Mouse (Mus musculus): ENCODE data around the gene Cryaa. TPM values are rescaled to one million over a fixed set of nuclear protein-coding genes. Genes with fewer than 3 reads are reported as not detected.

The Cryaa gene
- total RNA-seq, 2 experiments from 2014 or later, result 0.55 TPM; not detected in 1

DNA sequence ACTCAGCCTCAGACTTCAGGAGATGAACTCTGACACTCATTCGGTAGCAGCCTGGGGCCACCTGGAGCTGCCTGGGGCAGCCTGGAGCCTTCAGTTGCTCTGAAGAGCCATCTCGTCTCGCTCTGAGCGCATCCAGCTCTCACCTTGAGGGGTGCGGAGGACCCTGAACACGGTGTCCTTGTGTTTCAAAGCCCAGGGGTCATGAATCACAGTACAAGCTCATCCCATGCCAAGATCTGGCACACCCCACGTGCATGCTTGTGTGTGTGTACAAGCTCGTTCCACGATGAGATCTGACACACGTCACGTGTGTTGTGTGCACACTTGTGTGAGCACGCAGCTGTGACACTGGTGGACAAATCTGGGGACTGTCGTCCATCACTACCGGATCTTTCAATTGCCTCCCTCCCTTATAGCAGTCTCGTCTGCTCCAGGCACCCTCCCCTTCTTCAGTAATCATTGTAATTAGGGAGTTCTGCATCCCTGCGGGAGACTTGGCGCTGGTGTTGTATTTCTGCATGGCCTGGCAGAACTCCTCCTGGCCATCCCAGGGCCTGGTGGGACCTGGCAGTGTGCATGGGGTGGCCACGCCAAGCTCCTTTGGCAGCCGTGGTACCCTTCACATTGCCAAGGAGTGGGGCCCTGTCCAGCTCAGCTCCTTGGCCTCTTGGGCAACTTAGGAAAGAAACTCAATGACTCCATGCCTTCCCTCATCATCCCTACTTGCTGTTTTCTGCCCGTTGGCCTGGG lies 27.8 kb downstream of the Cryaa start:
- DNase-seq (ENCODE audit: low spot score in 2 of 2), result peak; percentile 64 to 84

DNA sequence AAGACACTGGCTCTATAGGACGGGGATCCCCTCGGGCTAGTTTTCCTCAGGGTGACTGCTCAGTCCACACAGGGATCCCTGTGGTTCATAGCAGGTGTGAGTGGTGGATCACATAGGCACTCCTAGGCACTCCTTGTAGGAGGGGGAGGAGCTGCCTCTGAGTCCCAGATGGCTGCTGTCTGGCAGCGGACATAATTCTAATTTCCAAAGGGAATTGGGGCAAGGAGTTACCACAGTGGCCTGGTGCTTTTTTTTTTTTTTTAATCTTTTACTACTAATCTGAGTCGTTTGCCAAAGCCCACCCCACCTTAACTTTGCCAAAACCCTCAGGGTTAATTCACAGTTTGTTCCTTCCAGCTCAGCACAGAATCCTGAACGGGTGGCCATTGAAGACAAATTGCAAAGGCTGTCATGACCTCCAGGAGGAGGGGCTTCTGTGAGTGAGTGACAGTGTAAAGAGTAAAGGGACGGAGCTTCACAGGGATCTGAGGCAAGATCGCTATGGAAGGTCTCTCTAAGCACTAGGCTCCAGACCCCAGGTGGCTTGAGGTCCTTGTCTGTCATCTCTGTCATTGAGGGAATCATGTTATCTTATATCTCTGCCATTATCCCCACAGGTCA lies 31.6 kb downstream of the Cryaa start:
- DNase-seq (ENCODE audit: low spot score in 2 of 2), result no peak

- DNase-seq (ENCODE audit: low spot score in 2 of 2), result no peak
These were observed 32.8 kb downstream of the Cryaa start for GRCm38 (mm10) chr17:31710455-31710854.

- DNase-seq (ENCODE audit: low spot score in 2 of 2), result no peak
These were observed 36.1 kb downstream of the Cryaa start for GRCm38 (mm10) chr17:31713709-31714108.

- no peak for DNase-seq (ENCODE audit: low spot score in 2 of 2)
These were observed 36.5 kb downstream of the Cryaa start for GRCm38 (mm10) chr17:31714125-31714524.

GRCm38 (mm10) chr17:31715006-31715405 lies 37.4 kb downstream of the Cryaa start:
- DNase-seq (ENCODE audit: low spot score in 2 of 2), result no peak

DNA sequence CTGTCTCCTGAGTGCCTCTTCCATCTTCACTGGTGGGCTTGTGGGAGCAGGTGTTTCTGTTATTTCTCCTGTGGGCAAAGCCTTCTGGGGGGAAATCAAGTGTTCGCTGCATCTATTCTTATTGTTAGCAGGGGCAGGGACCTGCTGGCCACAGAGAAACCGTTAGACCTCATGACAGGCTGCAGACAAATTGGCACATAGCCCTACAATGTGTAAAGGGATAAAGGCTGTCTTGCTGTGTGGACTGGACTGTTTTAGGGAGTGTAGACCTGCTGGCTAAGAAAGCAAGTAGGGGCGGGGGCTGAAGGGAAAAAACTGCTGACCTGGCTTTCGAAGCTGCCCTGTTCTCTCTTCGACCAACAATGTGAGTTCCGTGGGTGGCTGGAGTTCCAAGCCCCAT lies 44.0 kb downstream of the Cryaa start:
- DNase-seq (ENCODE audit: low spot score in 2 of 2), result no peak

DNA sequence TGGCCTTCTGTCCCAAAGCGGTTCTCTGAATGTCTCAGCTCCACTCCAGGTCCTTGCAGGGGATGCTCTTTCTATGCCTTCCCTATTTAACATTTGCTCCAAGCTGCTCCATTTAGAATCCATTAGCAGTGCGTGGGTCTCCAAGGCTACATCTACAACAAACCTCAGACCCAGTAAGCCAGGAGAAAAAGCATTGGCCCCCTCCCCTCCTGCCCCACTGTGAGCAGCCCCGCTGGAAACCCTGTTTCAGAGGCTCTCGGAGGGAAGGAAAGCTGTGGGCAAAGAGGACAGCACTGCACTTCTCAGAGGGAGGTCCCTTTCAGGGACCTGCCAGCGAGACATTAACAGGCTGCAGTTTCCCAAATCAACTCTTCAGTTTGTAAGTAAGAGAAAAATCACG lies 47.8 kb downstream of the Cryaa start:
- no peak for DNase-seq (ENCODE audit: low spot score in 2 of 2)

DNA sequence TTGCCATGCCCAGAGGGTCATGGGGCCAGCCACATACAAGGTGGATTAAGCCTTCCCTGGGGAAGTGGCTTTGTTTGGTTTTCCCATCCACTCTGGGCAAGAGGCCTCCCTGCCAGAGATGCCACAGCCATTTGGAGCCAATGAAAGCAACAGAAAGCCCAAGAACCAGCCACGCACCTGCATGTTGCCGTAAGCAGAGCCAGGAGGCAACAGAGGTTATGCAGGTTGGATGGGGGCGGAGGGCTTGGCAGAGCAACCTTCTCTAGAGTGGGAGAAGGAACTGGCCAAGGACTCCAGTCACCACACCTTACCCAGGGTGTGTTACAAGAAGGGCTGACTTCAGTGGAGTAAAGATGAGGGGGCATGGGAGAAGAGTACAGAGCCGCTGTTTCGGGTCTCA lies 48.6 kb downstream of the Cryaa start:
- no peak for DNase-seq (ENCODE audit: low spot score in 2 of 2)

GRCm38 (mm10) chr17:31727230-31727629 lies 49.6 kb downstream of the Cryaa start:
- peak in 1 of 2 experiments; percentile 36 for DNase-seq (ENCODE audit: low spot score in 2 of 2)

DNA sequence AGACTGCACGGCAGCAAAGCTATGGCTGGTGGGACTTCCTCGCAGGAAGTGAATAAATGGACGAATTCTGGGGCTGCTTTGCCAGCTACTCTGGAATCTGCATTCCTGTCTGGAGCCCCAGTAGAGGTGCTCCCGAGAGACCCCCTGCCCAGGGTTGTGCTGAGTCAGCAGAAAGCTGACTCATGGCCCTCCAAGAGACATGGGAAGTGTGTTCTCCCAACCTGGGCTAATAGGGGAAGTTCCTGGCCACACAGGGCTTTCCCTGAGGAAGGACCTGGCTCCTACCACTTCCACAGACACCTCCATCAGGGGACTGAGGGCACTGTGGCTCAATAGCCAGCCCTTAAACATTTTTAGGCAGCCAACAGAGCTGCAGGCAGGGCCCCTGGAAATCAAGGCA lies 50.4 kb downstream of the Cryaa start:
- no peak for DNase-seq (ENCODE audit: low spot score in 2 of 2)

DNA sequence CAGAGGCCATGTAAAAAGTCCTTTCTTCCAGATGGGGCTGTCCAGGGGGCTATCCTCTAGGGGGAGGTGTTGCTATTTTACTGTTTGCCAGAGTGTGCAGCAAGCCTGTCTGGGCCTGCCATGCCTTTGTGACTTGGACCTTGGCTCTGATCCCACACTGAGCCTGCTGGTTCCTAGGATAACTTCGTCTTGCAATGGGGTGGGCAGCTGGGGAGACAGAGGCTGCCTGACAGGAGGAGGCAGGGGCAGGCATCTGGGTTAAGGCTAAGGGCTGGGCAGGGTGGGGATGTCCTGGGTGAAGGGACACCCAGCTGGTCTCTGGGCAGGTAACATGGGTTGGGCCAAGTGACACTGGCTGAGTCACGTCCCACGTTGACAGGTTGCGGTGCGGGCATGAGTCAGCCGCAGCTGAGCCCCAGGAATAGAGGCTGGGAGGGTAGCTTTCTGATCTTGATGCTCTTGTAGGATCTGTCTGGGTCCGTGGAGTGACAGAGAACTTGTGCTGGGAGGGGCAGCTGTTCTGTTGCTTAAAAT lies 51.4 kb downstream of the Cryaa start:
- DNase-seq (ENCODE audit: low spot score in 2 of 2), result no peak

GRCm38 (mm10) chr17:31731038-31731437 lies 53.4 kb downstream of the Cryaa start:
- DNase-seq (ENCODE audit: low spot score in 2 of 2), result no peak

Other genes with a start within 250 kb of the Cryaa start
- gene Wdr4, start 157.8 kb upstream of the Cryaa start, total RNA-seq (2021), result 10 to 100 TPM; 24.7 to 29.8 TPM
- gene Ndufv3, start 157.7 kb upstream of the Cryaa start, total RNA-seq (2021), result 100 to 1,000 TPM; 319 to 320 TPM
- gene Pknox1, start 113.1 kb upstream of the Cryaa start, total RNA-seq (2021), result 10 to 100 TPM; 15.3 to 18.9 TPM
- gene Cbs, start 40.6 kb upstream of the Cryaa start, total RNA-seq (2021), result 10 to 100 TPM; 75.4 to 91.4 TPM
- gene U2af1, start 18.9 kb upstream of the Cryaa start, total RNA-seq (2021), result 100 to 1,000 TPM; 112 to 130 TPM
- gene Sik1, start 178.0 kb downstream of the Cryaa start, total RNA-seq (2021), result 10 to 100 TPM; 16.1 to 16.7 TPM